Mouse (Mus musculus): ENCODE results near the gene Car10. TPM values are rescaled to one million over a fixed set of nuclear protein-coding genes. Genes with fewer than 3 reads are reported as not detected.

Car10 gene
- polyA plus RNA-seq, 1 experiment from 2014 or later: 0.47 TPM

DNA sequence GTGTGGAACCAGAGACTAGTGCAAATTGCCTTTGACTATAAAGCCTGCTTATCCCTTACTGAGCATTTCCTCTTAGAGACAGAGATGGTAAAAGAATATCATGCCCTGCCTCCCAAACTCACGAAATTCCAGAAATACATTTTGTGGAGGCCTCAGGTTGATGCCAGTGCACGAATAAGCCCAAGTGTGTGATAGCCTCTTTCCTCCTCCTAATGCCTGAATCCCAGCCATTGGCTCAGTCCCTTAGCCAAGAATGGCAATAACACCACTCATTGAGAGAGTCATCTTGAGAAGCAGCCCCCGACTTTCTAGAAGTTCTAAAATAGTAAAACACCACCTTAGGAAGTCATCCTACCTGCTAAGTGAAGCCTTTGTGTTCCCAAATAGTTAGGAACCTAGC, 424.7 kb downstream of the Car10 start:
- Histone ChIP-seq H3K4me3 (no peak overlapping the region), H3K4me1 (0 out of 2 replicates have a peak, but pooled peaks cover 3% of the 10 kb centered on the region), H3K9me3 (replicated peaks) (no peaks in the 10 kb centered on the region), H3K36me3 (no peaks in the 10 kb centered on the region), H3K27me3 (ENCODE audit: low read depth, poor library complexity, severe bottlenecking) (no peaks in the 10 kb centered on the region), H3K27ac (replicated peaks) (no peak overlapping the region)
- no peak for DNase-seq (ENCODE audit: low spot score)
- 84% methylated on average over 3 of the region's 3 CpGs for WGBS

DNA sequence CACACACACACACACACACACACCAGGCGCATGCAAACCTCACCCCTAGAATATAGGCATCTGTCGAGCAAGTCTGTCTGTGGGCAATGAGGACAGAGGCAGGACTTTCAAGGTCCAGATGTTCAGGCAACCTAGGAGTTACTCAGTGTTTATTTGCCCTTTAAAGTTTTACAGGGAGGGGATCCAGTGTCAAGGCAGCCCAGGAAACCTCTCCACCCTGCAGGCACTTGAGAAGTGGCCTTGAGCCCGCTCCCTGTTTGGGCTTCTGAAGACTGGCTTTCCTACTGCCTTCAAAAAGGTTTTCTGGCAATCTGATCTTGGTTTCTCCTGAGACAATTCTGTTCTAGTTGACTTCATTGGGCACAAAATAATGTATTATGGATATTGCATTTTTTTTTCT, 428.1 kb downstream of the Car10 start:
- Histone ChIP-seq H3K4me3 (no peak overlapping the region), H3K27ac (replicated peaks) (no peak overlapping the region), H3K9me3 (replicated peaks) (no peaks in the 10 kb centered on the region), H3K27me3 (ENCODE audit: low read depth, poor library complexity, severe bottlenecking) (no peaks in the 10 kb centered on the region), H3K36me3 (no peaks in the 10 kb centered on the region), H3K4me1 (0 out of 2 replicates have a peak, but pooled peaks cover 3% of the 10 kb centered on the region)
- DNase-seq (ENCODE audit: low spot score): no peak
- WGBS: 85% methylated on average over 3 of the region's 3 CpGs

DNA sequence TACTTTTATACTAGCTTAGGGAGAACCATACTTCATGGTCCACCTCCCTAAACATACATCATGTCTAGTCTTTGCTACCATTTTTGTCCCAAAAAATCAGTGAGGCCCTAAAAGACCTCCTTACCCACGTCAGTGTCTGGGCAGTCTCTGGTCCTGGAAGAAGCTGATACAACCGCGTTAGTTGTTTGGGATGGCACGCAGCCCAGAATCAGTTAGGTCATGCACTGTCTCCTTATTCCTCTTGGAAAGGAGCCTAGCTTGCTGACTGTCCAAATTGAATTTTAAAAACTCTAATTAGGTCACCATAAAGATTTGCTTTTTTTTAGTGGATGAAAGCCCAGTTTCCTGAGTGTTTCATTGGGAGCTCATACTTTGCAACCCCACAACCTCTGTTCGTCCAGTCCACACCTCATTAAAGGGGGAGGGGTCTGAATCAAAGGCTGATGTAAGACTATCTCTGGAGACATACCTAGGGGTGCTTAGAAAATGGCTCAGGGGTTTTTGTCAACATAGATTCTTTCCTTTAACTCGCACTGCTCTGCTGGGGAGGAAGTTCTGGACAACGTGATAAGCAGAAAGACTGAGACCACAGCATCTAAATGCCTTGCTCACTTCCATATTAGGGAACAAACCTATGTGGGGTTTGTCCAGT, 433.3 kb downstream of the Car10 start:
- Histone ChIP-seq H3K9me3 (replicated peaks) (no peaks in the 10 kb centered on the region), H3K27ac (replicated peaks) (no peak overlapping the region), H3K36me3 (no peaks in the 10 kb centered on the region), H3K27me3 (ENCODE audit: low read depth, poor library complexity, severe bottlenecking) (no peaks in the 10 kb centered on the region), H3K4me1 (0 out of 2 replicates have a peak, but pooled peaks cover 3% of the 10 kb centered on the region), H3K4me3 (no peak overlapping the region)
- WGBS: 85% methylated on average over 7 of the region's 7 CpGs
- no peak for DNase-seq (ENCODE audit: low spot score)

DNA sequence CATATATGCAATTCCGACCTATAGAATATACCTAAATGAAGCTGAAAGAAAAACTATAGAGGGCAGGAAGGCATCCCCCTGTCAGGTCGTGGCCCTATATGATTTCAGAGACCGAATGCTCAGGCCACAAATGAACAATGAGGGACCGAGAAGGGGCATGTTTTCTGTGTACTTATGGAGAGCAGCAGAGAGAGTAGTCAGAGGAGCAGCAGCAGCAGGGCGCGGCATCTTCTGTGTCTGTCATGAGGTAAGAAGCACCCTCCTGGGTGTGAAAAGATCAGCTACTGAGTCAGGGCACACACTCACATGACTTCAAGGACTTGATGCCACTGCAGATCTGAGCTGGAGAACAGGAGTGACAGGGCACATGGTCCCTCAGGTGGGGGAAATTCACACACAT, 438.4 kb downstream of the Car10 start:
- no peaks in the 10 kb centered on the region for H3K4me1 ChIP-seq
- no peaks in the 10 kb centered on the region for H3K9me3 ChIP-seq (replicated peaks)
- no peaks in the 10 kb centered on the region for H3K27me3 ChIP-seq (ENCODE audit: low read depth, poor library complexity, severe bottlenecking)
- H3K36me3 ChIP-seq: no peaks in the 10 kb centered on the region
- DNase-seq (ENCODE audit: low spot score): no peak
- no peak overlapping the region for H3K4me3 ChIP-seq
- H3K27ac ChIP-seq (replicated peaks): no peak overlapping the region
- 87% methylated on average over 6 of the region's 6 CpGs for WGBS

DNA sequence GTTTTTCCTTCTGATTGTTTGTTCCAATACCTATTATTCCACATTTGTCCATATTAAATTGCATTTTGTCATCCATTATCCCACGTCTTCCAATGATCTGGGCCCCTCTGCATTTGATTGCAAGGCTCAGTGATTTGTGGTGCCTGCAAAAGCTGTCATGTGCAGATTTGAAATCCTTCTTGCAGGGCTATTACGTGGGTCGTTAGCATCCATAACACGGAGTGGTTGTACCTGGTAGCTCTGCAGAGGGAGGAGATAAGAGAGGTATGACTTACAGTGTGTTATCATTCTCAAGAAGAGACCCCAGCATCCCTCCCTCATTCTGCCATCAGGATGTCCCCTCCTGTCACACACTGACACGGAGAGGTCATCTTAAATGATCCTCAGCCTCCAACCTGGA, 451.1 kb downstream of the Car10 start:
- no peaks in the 10 kb centered on the region for H3K36me3 ChIP-seq
- no peaks in the 10 kb centered on the region for H3K9me3 ChIP-seq (replicated peaks)
- no peak for DNase-seq (ENCODE audit: low spot score)
- no peaks in the 10 kb centered on the region for H3K4me1 ChIP-seq
- H3K27ac ChIP-seq (replicated peaks): no peak overlapping the region; the same call in 1 of the 2 replicates
- H3K4me3 ChIP-seq: no peak overlapping the region
- H3K27me3 ChIP-seq (ENCODE audit: low read depth, poor library complexity, severe bottlenecking): no peaks in the 10 kb centered on the region
- WGBS: 70% methylated on average over 5 of the region's 5 CpGs

DNA sequence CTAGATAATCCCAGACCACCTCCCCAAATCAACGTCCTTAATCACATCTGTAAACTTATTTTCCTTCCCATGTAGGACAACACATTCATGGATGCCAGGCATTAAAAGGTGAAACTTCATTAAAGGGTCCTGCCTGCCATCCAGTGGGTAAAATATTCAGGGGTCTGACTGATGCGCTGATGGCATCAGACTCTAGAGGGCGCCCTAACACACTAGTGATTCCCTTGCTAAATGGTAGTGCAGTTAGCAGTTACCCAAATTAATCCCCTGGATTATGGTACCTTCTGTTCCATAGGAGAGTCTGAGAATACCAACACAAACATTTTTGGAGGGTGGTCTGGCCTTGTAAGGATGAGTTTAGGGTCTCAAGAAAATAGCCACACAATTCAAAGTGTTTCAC, 453.1 kb downstream of the Car10 start:
- H3K4me1 ChIP-seq: 0 out of 2 replicates have a peak, but pooled peaks cover 3% of the 10 kb centered on the region
- peak; percentile 51 for DNase-seq (ENCODE audit: low spot score)
- H3K27me3 ChIP-seq (ENCODE audit: low read depth, poor library complexity, severe bottlenecking): no peaks in the 10 kb centered on the region
- 8% methylated on average over 3 of the region's 3 CpGs for WGBS
- H3K27ac ChIP-seq (replicated peaks): no peak overlapping the region
- no peaks in the 10 kb centered on the region for H3K36me3 ChIP-seq
- no peaks in the 10 kb centered on the region for H3K9me3 ChIP-seq (replicated peaks)
- H3K4me3 ChIP-seq: no peak overlapping the region

DNA sequence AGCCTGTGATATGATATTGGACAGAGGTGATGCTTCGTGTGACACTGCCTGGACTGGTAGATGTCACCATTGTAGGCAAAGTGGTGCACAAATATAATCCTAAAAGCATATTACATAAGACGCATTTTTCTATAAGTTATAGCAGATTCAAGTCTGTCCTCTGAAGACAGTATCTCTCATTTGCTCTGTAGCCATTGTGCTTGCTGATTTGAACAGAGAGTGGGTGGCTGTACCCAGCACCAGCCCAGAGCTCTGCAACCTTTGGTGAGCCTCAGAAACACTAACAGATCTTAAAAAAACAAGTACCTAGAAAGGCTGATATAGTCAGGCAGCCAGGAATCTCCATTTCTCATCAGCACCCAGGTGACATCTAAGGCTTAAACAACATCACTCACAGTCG, 461.3 kb downstream of the Car10 start:
- Histone ChIP-seq H3K27ac (replicated peaks) (no peak overlapping the region), H3K4me1 (peaks cover 10% of the 10 kb centered on the region), H3K36me3 (no peaks in the 10 kb centered on the region), H3K27me3 (ENCODE audit: low read depth, poor library complexity, severe bottlenecking) (no peaks in the 10 kb centered on the region), H3K4me3 (no peak overlapping the region), H3K9me3 (replicated peaks) (no peaks in the 10 kb centered on the region)
- DNase-seq (ENCODE audit: low spot score): no peak
- WGBS: 90% methylated on average over 3 of the region's 3 CpGs

DNA sequence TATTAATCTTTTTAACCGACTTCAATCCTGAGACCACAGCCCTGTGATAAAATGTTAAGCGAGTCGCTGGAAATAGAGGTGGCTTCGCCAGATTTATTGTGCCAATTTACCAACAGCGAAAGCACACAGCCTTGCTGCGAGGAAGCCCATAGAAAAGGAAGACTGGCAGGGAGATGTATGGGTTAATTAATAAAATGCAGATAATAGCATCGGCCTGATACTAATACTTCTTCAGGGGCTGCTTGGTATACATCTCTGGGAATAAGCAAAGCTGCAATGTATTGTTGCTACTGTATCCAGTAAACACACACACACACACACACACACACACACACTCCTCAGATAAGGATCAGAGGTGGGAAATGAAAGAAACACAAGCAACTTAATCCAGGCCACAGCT, 462.7 kb downstream of the Car10 start:
- peaks cover 6% of the 10 kb centered on the region for H3K4me1 ChIP-seq
- H3K27ac ChIP-seq (replicated peaks): no peak overlapping the region
- H3K4me3 ChIP-seq: no peak overlapping the region
- no peaks in the 10 kb centered on the region for H3K27me3 ChIP-seq (ENCODE audit: low read depth, poor library complexity, severe bottlenecking)
- no peak for DNase-seq (ENCODE audit: low spot score)
- 87% methylated on average over 7 of the region's 7 CpGs for WGBS
- no peaks in the 10 kb centered on the region for H3K36me3 ChIP-seq
- H3K9me3 ChIP-seq (replicated peaks): no peaks in the 10 kb centered on the region

DNA sequence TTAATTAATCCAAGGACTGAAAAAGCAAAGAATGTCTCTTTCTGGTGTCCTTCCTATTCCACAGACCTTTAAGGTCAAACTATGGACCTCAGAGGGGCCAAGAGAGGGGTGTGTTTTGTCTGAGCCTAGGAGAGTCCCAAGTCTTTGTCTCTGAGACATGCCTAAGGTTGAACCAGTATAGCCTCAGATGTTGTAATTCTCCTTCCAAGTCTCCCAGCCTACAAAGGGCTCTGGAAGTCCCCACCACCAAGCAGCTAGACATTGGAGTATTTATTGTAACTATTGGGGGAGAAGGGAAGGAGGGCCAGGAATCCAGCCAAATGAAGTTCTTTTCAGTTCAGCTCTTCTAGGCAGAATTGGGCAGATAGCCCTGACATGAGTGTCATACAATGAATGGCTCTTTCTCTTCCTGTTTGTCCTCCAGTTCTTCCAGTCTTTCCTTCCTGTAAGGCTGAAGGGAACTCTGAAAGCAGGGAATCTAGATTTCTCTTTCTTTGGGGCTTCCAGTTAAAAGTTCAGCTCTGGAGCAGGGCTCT, 464.6 kb downstream of the Car10 start:
- H3K36me3 ChIP-seq: no peaks in the 10 kb centered on the region
- no peaks in the 10 kb centered on the region for H3K9me3 ChIP-seq (replicated peaks)
- H3K4me1 ChIP-seq: peaks cover 6% of the 10 kb centered on the region
- H3K27ac ChIP-seq (replicated peaks): no peak overlapping the region
- H3K4me3 ChIP-seq: no peak overlapping the region
- DNase-seq (ENCODE audit: low spot score): no peak
- no peaks in the 10 kb centered on the region for H3K27me3 ChIP-seq (ENCODE audit: low read depth, poor library complexity, severe bottlenecking)

DNA sequence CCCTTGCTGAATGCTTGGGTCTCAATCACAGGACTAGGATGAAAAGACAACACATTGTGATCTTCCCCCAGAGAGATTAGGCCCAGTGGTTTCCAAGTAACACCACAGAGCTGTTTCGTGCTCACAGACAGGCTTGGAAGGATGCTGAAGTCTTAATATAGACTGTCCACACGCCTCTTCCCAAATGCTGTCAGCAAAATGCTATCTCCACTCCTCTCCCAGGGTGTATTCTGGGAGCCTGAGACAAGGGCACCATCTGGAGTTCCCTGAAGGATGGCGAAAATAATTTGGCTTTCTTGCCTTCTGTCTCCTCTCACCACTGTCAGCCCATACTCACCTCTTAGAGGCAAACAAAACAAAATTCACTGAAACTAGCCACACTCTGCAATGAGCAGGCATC, 467.9 kb downstream of the Car10 start:
- H3K9me3 ChIP-seq (replicated peaks): no peaks in the 10 kb centered on the region
- DNase-seq (ENCODE audit: low spot score): no peak
- H3K4me3 ChIP-seq: no peak overlapping the region
- H3K36me3 ChIP-seq: no peaks in the 10 kb centered on the region
- WGBS: 80% methylated on average over 3 of the region's 3 CpGs
- peaks cover 4% of the 10 kb centered on the region for H3K4me1 ChIP-seq
- H3K27me3 ChIP-seq (ENCODE audit: low read depth, poor library complexity, severe bottlenecking): no peaks in the 10 kb centered on the region
- H3K27ac ChIP-seq (replicated peaks): no peak overlapping the region

DNA sequence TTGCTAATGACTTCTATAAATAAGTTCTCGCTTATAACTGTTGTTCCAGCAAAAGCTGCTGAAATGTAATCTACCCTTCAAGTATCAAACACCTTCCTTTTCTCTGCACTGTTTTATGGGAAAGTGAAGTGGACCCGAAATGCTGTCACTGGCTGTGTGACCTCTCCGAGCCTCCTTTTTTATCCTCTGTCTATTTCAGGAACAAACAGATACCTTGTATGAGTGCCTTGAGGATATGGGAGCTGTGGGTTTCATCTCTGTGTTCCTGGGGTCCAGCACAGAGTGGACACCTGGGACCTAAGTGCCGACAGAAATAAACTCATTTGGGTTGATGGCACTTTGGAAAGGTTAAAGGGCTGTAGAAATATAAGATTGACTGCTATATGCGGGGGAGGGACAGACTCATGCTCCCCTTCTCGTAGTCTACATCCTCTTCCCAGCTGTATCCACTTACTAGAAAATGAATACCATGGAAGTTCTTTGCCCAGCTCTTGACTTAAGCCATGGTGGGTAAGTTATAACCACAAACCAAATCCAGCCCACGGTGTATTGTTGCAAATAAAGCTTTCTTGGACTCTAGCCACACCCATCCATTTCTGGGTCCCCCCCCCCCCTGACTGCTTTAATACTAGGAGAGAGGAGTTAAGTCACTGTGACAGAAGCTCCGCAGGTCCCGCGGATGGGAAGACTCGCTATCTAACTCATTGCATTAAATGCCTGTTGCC, 474.3 kb downstream of the Car10 start:
- no peak for DNase-seq (ENCODE audit: low spot score)
- WGBS: 90% methylated on average over 11 of the region's 11 CpGs

DNA sequence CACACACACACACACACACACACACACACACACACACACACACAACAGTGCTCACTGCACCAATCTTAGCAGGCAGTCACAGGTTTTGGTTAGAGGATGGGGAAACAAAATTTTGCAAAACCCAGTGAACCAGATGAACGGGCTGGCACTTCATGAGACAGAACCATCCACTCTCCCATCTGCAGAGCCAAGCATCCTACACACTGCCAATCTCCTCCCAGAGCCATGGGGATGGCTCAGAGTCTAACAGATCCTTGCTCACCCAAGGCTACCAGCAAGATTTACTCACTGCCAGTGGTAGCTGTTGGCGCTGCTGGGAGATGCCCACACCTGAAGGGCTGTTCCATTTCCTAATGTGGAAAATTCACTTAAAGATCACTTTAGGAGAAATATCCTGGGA, 479.6 kb downstream of the Car10 start:
- H3K36me3 ChIP-seq: no peaks in the 10 kb centered on the region
- no peaks in the 10 kb centered on the region for H3K4me1 ChIP-seq
- DNase-seq (ENCODE audit: low spot score): no peak
- no peaks in the 10 kb centered on the region for H3K27me3 ChIP-seq (ENCODE audit: low read depth, poor library complexity, severe bottlenecking)
- WGBS: 90% methylated on average over 2 of the region's 2 CpGs
- H3K27ac ChIP-seq (replicated peaks): no peak overlapping the region
- no peaks in the 10 kb centered on the region for H3K9me3 ChIP-seq (replicated peaks)
- no peak overlapping the region for H3K4me3 ChIP-seq

More for the DNA sequence above, 474.3 kb downstream of the Car10 start:
- Histone ChIP-seq H3K27ac (replicated peaks) (no peak overlapping the region), H3K36me3 (no peaks in the 10 kb centered on the region), H3K27me3 (ENCODE audit: low read depth, poor library complexity, severe bottlenecking) (no peaks in the 10 kb centered on the region), H3K9me3 (replicated peaks) (no peaks in the 10 kb centered on the region), H3K4me1 (no peaks in the 10 kb centered on the region), H3K4me3 (no peak overlapping the region)

DNA sequence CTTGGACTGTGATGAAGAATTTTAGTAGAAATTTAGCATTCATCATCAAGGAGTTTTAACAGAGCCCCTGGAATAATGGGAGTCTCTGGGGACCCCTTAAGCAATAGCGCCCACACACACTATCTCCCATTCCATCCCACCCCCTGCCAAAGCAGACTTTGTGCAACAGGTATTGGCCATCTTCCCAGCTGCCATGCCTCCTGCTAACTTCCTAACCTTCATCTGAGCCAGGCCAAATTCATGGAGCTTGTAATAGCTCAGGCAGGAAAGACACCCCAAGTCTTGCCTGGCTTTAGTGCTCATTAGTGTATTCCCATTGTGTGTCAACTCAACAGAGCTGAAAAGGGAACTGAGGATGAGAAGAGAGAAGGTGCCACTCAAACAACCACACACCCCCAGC, 481.8 kb downstream of the Car10 start:
- Histone ChIP-seq H3K36me3 (no peaks in the 10 kb centered on the region), H3K9me3 (replicated peaks) (no peaks in the 10 kb centered on the region), H3K27me3 (ENCODE audit: low read depth, poor library complexity, severe bottlenecking) (no peaks in the 10 kb centered on the region), H3K27ac (replicated peaks) (no peak overlapping the region), H3K4me1 (no peaks in the 10 kb centered on the region), H3K4me3 (no peak overlapping the region)
- WGBS: 94% methylated on average over 1 of the region's 1 CpGs
- DNase-seq (ENCODE audit: low spot score): no peak

Measured in midbrain, embryonic 10.5 days (tissue).